Mouse (Mus musculus) kidney, postnatal 0 days (tissue): ENCODE measurements at regions not wholly inside any gene's neighbourhood (a gene's known extent, or its start where the extent isn't known, plus 50 kb on each side); places are given as distances from the start of the nearest gene placed in this dataset.

Experiments used
- ATAC-seq: fragments of 200-750 bp; cut with Nextera tagmentation; replicated peaks from 2 replicates; pipeline ENCODE4 v1.8.0; 2017; ENCODE audit warnings: low read depth, moderate number of reproducible peaks, moderate TSS enrichment, moderate library complexity; ENCODE audit not compliant: low FRiP score
- DNase-seq: peaks from one replicate; pipeline ENCODE4 v3.0.0-alpha.2; 2016; ENCODE audit warnings: low spot score
- H3K27ac ChIP-seq: fragments of 300-500 bp; sonication (generic); 2 replicates; pipeline ENCODE4 v1.5.1; 2014; ENCODE audit warnings: mild to moderate bottlenecking
- H3K27me3 ChIP-seq: fragments of 300-500 bp; sonication (generic); 2 replicates; pipeline ENCODE4 v1.6.1; 2014; ENCODE audit warnings: low read length, mixed read lengths; ENCODE audit not compliant: insufficient read depth
- H3K36me3 ChIP-seq: fragments of 300-500 bp; sonication (generic); 2 replicates; pipeline ENCODE4 v1.6.1; 2014; ENCODE audit warnings: low read length, mixed read lengths; ENCODE audit not compliant: insufficient read depth
- H3K4me1 ChIP-seq: fragments of 300-500 bp; sonication (generic); replicated peaks from 2 replicates; pipeline ENCODE4 v1.6.1; 2014; ENCODE audit warnings: antibody characterized with exemption, low read length, mixed read lengths; ENCODE audit not compliant: insufficient read depth
- H3K4me2 ChIP-seq: fragments of 300-500 bp; sonication (generic); 2 replicates; pipeline ENCODE4 v1.6.1; 2014; ENCODE audit warnings: mild to moderate bottlenecking, low read length, moderate library complexity, mixed read lengths
- H3K4me3 ChIP-seq: fragments of 300-500 bp; sonication (generic); replicated peaks from 2 replicates; pipeline ENCODE4 v1.5.1; 2014; ENCODE audit warnings: low read depth, low read length
- H3K9ac ChIP-seq: fragments of 300-500 bp; sonication (generic); 2 replicates; pipeline ENCODE4 v1.6.1; 2014; ENCODE audit warnings: low read depth, low read length
- H3K9me3 ChIP-seq: fragments of 300-500 bp; sonication (generic); replicated peaks from 2 replicates; pipeline ENCODE4 v1.6.1; 2016; ENCODE audit warnings: low read length, inconsistent platforms, mixed read lengths
- CTCF ChIP-seq: IDR thresholded peaks from 2 replicates; pipeline ENCODE4 v1.5.1; 2016; ENCODE audit warnings: antibody characterized with exemption, low read depth, mild to moderate bottlenecking, moderate library complexity
- WGBS: fragments of 180-500 bp; shearing (Covaris S2); extraction: QIAGEN DNeasy Blood & Tissue Kit; methylation state at CpG from one replicate; pipeline ENCODE4 v1.1.7; 2014; 5-methylcytosine and 5-hydroxymethylcytosine counted together

DNA sequence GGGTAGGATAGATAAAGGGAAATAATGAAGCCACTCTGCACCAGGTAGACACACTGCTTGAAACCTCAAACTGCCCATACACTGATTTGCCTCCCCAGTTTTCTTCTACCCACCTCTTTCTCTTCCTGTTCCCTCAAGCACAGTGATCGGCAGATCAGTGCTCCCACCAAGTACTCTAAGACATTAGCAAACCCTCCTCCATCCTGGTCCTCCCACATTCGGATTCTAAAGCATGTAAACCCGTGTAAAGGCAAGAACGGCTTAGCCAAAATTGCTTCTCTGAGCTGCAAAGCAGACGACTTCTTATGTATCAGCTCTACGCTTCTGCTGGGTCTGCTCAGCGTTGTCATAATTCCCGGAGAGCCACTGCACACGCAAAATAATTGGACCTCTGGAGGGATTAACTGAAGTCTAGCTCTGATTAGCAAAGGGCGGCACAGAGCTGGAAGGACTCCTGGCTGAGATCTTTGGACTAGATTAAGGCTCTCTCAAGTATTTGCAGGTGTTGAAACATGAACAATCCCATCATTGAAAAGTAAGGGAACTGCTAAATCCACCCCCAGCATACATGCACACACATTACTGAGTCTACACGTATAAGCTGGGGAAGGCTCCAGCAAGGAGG, 67.2 kb downstream of the Mtx3 start:
- no peak for TF ChIP-seq CTCF
- Histone ChIP-seq H3K9me3 (no peaks in the 10 kb centered on the region), H3K27me3 (no peaks in the 10 kb centered on the region), H3K9ac (no peak overlapping the region), H3K27ac (no peak overlapping the region), H3K4me1 (no peaks in the 10 kb centered on the region), H3K4me3 (no peak overlapping the region), H3K36me3 (no peaks in the 10 kb centered on the region), H3K4me2 (no peak overlapping the region)
- DNase-seq (no peak), ATAC-seq (no peak)
- 82% methylated on average over 11 of the region's 11 CpGs for WGBS

GRCm38 (mm10) chr13:92912661-92913060, 68.1 kb downstream of the Mtx3 start:
- no peak for TF ChIP-seq CTCF
- ATAC-seq (no peak), DNase-seq (no peak)
- Histone ChIP-seq H3K9ac (no peak overlapping the region), H3K9me3 (no peaks in the 10 kb centered on the region), H3K4me3 (no peak overlapping the region), H3K4me2 (no peak overlapping the region), H3K4me1 (no peaks in the 10 kb centered on the region), H3K36me3 (no peaks in the 10 kb centered on the region), H3K27ac (no peak overlapping the region), H3K27me3 (no peaks in the 10 kb centered on the region)
- 60% methylated on average over 2 of the region's 2 CpGs for WGBS

GRCm38 (mm10) chr13:92914631-92915030, 70.1 kb downstream of the Mtx3 start:
- no peak for TF ChIP-seq CTCF
- no peak overlapping the region for H3K9ac ChIP-seq
- no peaks in the 10 kb centered on the region for H3K36me3 ChIP-seq
- no peak overlapping the region for H3K4me2 ChIP-seq
- H3K4me1 ChIP-seq, result no peaks in the 10 kb centered on the region
- ATAC-seq, result no peak
- no peak overlapping the region for H3K4me3 ChIP-seq
- no peak overlapping the region for H3K27ac ChIP-seq
- WGBS, result 93% methylated on average over 3 of the region's 3 CpGs
- DNase-seq, result no peak
- no peaks in the 10 kb centered on the region for H3K9me3 ChIP-seq
- no peaks in the 10 kb centered on the region for H3K27me3 ChIP-seq

GRCm38 (mm10) chr13:92915221-92915839, 70.8 kb downstream of the Mtx3 start:
- Histone ChIP-seq H3K4me1 (no peaks in the 10 kb centered on the region), H3K4me2 (no peak overlapping the region), H3K36me3 (no peaks in the 10 kb centered on the region), H3K9me3 (no peaks in the 10 kb centered on the region), H3K27me3 (no peaks in the 10 kb centered on the region), H3K9ac (no peak overlapping the region), H3K27ac (no peak overlapping the region), H3K4me3 (no peak overlapping the region)
- no peak for TF ChIP-seq CTCF
- WGBS, result 80% methylated on average over 2 of the region's 2 CpGs
- no peak for ATAC-seq
- DNase-seq, result no peak

GRCm38 (mm10) chr13:92915948-92916710, 71.6 kb downstream of the Mtx3 start:
- no peak overlapping the region for H3K4me3 ChIP-seq
- no peak for TF ChIP-seq CTCF
- no peak overlapping the region for H3K27ac ChIP-seq
- H3K4me2 ChIP-seq, result no peak overlapping the region
- DNase-seq, result no peak
- H3K27me3 ChIP-seq, result no peaks in the 10 kb centered on the region
- no peaks in the 10 kb centered on the region for H3K9me3 ChIP-seq
- no peaks in the 10 kb centered on the region for H3K4me1 ChIP-seq
- no peak for ATAC-seq
- H3K9ac ChIP-seq, result no peak overlapping the region
- 91% methylated on average over 5 of the region's 5 CpGs for WGBS
- H3K36me3 ChIP-seq, result no peaks in the 10 kb centered on the region

DNA sequence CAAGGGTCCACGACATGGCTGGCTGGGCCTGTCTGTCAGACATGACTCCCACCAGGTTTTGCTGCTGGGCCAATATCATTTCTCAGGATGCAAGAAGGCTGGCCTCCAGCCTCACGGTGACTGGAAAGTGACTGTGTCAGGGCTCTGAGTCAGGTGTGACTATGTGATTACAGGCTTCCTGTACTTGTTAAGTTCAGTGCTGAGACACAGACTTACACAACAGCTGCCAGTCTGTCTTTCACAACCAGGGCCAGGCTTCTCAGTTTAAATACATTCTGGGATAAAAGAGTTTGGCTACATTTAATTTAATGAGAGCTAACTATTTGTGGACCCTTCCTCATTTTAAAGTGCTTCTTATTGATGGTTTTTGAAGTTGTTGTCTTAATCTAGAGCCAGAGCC, 75.3 kb downstream of the Mtx3 start:
- Histone ChIP-seq H3K4me3 (no peak overlapping the region), H3K36me3 (no peaks in the 10 kb centered on the region), H3K9me3 (no peaks in the 10 kb centered on the region), H3K27ac (no peak overlapping the region), H3K9ac (no peak overlapping the region), H3K4me1 (no peaks in the 10 kb centered on the region), H3K4me2 (no peak overlapping the region), H3K27me3 (no peaks in the 10 kb centered on the region)
- ATAC-seq (no peak), DNase-seq (no peak)
- TF ChIP-seq CTCF, result no peak
- 53% methylated on average over 2 of the region's 2 CpGs for WGBS
